Mouse (Mus musculus) lung, postnatal 10 days (tissue): ENCODE measurements around the gene Syt9.
A peak's percentile ranks its signal among the peaks of the same experiment; 100 is the strongest.

Experiments
- DNase-seq: peaks from one replicate; pipeline ENCODE4 v3.0.0; 2021

The Syt9 gene

DNA sequence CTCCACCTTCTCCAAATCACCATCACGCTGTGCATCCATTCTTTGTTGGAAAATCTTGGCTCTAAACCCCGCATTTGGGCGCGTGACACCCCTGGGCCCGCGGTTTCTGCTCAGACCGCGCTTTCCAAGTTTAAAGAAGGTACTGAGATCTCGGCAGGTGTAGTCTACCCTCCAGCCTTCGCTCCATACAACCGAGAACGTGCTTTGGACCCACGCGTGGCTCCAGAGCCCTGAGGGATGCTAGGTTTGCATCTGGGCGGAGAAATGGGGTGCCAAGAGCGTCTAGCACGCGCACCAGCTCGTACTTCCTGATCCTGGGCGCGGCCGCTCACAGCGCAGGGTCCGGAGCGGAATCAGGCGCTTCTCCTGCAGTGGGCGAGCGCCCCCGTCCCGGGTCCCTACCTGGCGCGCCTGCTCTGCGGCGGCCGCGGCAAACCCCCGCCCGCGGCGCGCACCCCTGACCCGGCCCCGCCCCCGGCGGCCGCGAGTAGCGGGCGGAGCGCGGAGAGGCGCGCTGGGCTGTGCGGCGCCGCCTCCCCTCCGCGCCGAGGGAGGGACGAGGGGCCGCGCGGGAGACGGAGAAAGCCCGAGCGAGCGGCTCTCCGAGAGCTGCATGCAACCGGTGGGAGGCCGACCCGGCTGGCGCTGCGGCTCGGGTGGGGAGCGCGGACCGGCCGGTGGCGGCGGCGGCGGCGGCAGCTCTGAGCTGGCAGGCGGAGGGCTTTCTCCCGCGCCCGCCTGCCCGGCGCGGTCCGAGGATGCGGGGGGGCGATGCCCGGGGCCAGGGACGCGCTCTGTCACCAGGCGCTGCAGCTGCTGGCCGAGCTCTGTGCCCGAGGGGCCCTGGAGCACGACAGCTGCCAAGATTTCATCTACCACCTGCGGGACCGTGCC, at the start of gene Syt9:
Gene Syt9 (plus strand): TSS at position 497 of the 894 bp plus-strand sequence.
- DNase-seq = peak; percentile 5

DNA sequence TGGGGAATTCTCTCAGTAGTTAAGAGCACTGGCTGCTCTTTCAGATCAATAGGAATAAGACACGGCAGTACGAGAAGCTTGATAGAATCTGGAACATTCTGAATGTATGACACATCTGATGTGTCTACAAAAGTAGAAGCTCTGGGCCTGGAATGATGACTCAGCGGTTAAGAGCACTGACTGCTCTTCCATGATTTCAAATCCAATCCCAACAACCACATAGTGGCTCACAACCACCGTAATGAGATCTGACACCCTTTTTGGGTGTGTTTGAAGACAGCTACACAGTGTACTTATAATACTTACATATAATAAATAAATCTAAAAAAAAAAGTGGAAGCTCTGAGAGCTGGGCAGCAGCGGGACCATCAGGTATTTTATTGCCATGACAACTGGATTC, 31.5 kb upstream of the Syt9 start:
- no peak for DNase-seq

DNA sequence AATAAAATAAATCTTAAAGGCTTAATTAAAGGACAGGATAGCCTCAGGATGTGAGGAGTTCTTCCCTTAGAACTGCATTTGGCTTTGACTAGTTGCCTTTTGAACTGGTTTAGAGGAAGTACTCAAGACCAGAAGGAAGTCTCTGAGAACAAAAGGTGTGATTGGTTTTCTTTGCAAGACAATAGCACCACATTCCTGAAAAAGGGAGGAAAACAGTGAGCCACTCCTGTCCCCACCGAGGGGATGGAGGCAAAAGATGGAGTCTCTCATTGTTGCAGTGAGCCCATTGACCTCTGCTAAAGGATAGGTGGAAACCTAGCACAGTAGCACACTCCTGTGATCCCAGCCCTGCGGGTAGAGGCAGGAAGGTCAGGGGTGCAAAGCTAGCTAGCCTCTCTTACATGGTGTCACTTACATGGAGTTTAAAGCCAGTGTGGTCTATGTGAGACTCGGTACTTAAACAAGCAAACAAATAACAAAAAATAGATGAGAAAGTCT, 30.9 kb upstream of the Syt9 start:
- DNase-seq = no peak

DNA sequence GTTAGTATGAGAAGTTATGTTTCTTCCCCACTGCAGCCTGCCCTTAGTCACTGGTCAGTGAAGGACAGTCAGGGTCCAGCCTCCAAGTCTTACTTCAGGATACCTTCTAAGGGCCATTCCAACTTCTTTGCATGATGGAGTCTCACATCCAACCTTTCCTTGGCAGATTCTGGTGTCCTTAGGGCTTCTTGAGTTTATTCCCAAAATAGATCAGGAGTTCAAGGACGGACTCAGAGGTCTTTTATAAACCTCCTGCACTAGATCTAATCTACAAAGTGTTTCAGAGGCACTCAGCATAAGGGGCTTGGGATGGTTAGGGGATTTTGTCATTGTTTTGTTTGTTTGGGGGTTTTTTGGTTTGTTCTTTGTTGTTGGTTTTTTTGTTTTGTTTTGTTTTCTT, 30.3 kb upstream of the Syt9 start:
- DNase-seq = no peak

DNA sequence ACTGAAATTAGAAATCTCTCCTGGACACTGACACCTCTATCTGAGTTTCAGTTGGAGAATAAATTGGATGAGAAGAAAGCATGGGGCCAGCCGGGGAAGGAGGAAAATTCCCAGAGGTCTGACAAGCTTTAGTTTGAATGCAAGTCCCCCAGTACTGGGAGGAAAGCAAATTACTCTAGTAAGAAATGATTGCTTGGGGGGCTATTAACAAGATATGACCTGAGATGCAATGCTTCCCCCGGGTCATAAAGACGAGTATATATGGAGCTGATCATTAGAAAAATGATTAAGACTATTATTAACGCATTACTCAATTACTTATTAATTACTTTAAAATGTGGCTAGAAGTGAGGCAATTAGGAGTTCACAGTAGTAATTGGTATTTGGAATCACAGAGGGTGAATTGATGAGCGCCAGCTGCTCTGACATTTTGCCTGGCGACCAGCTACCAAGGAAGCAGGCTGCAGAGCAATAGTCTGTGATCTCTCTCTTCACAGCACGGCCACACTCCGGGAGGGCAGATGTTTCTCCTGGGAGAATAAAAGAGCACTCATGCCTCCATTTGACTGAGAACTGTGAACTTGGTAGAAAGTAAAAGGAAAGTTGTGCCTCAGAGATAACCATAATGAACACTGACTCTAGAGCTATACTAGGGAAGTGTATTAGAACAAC, 28.9 kb upstream of the Syt9 start:
- DNase-seq = peak; percentile 28

DNA sequence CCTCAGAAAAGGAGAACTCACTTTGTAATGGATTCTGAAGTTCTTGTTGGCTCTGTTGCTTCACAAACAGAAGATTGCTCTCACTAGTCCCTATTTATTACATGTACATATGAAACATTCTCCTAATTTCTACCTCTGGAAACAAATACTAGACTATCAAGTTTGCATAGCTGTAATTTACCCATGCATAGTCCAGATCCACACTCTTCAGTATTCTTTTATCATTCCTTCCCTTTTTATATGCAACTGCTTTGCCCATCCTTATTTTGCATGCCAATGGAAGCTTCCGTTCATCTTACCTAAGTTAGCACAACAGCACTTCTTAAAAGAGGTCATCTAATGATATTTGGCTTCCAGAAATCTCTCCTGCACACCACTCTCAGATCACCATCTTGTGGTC, 21.3 kb upstream of the Syt9 start:
- DNase-seq = no peak

DNA sequence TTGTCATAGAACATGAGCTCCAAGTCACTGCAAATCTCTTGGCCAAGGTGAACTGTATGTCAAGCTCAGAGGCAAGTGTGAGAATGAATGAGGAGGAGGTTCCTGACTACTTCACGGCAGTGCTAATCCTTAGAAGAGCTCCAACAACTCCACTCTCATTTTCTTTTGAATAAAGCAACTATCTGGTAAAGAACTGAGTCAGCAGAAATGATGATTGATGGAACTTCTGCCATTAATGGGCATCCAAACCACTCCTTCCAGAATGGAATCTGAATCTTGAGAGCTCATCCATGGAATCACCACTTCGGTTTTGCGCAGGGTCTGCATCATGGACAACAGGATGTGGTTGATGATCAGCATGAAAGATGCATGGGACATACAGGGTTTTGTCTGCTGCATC, 8.4 kb upstream of the Syt9 start:
- DNase-seq = no peak

DNA sequence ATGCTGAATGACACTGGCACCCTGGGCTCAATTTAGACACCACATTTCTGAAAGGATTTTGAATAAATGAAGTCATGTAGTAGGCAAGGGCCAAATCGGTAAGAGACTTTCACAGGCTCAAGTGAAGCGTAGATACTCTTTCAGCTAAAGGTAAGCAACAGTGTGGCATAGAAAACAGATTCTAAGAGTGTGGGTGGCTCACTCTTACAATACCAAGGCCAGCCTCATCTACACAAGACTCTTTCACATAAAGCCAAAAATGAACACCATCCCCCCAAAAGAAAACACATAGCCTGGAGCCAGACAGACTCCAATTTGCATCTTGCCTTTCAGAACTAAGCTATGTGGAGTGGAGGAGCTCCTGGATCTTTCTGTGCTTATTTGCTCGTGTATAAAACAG, 7.9 kb upstream of the Syt9 start:
- no peak for DNase-seq

DNA sequence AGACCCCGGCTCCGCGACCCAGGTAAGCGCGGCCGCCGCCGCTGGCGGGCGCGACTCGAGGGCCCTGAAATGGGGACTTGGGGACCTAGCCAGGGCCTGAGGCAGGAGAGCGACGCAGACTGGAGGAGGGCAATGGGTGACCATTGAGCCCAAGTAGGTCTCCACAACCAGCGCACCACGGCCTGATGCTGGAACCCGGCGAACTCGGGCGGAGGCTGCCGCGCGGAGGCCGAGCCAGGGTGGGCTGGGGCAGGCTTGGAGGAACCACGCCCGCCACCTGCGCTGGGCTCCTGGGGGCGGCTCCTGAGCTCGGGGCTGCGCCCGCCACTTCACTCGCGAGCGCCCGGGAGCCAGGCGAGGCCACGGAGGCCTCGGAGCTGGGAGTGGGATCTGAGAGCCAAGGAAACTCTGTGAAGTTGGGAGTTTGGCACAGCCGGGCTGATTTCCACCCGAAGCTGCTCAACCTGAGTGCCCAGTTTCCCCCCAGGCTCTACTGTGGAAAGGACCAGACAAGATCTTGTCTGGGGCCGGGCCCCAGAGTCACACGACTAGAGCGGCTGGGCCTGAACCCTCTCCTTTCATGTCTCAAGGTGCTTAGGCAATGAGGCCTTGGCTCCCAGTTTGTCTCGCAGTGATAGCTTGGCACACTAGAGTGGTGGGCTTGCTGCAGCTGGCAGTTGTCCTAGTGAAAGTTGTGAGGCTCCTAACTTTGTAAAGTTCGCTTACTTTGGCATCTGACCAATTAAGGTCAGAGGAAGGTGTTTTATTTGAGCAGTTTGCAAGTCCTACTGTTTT, 795 bp downstream of the Syt9 start:
- no peak for DNase-seq

DNA sequence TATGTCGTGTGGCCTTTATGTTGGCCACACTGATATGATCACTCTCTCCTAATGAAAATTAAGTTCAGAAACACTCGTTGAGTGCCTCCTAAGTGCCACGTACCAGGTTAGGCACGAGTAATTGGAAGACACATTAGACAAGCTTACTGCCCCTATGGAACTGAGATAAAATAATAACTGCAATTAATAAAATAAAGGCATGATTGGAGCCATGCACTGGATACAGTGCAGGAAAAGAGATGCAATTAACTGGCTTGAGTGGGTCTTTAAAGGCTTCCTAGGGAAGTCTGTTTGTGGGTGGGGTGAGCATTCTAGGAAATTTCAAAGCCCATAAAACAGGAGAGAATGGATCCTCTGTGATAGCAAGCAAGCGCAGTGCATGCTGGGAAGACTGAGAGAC, 10.0 kb downstream of the Syt9 start:
- no peak for DNase-seq

DNA sequence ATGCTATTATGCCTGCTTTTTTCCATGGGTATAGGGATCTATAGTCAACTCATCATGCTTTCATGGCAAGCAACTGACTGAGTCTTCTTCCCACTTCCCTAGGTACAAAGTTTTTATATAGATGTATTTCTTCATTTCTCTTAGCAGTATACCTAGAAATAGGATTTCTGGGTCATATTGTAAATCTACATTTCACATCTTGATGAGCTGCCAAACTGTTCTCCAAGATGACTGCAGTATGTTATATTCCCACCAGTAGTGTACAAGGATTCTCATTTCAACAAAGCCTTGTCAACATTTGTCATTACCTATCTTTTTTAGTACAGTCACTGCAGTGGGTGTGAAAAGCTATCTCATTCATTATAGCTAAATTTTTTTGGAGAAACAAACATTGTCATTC, 19.1 kb downstream of the Syt9 start:
- DNase-seq = no peak

DNA sequence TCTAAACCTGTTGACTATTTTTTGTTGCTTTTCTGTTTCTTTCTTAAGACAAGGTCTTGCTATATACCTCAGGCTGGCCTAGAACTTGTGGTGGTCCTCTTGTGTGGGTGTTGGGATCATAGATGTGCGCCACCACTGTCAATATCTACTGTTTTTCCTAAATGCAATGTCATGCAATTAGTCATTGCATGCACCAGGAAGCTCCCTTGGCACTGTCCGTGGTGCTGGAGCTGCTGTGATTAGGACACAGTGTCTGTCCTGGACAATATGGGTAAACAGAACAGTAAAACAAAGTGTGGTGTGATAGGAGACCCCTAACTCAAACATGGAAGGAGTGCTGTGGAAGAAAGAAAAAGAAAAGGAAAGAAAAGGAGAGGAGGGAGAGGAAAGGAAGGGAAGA, 22.2 kb downstream of the Syt9 start:
- peak; percentile 5 for DNase-seq

DNA sequence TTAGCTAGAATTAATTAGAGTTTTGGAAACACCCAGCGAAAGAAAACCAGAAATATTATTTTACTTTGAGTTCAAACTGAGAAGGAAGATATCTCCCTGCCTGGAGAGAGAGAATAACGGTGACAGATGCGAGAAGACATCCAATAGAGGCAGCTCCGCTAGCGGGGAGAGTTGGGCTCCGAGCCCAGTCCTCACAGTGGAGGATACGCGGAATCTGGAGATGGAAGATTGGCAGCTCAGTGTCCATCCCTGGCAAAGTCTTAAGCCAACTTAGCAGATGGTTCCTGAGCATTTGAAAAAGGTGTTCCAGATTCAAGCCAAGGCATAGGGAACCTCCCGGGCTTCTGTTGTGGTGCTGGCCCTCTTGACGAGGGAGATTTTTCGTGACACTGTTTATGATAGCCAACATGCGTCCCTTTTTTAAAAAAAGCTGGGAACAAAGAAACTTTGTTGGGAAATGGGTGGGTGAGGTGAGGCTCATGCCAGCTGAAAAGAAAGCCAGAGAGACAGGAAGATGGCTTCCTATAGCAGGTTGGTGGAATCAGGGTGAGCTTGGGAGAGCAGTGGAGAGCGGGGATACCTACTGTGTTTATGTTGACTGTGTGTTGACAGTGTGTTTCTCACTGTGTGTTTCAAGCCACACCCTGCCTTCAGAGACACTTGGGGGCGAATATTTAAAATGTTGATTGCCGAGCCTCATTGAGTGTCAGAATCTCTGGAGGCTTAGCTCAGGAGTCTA, 29.7 kb downstream of the Syt9 start:
- DNase-seq = no peak

DNA sequence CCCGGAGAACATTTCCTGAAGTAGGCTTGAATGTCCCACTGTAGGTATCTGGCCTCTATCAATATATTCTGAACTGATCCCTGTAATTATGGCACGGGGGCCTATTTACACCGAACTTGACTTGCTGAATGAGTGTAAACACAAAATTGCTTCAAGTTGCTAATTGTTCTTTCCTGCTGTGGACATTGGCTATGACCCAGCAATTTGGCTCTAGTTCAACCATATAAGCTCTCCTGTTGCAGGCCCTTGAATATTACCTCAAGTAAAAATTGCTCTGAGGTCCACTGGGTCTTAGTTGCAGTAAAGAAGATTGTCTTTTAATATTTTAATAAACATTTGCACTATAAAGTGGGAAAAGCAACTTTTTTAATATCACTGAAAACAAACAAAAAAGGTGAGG, 32.7 kb downstream of the Syt9 start:
- DNase-seq = no peak

DNA sequence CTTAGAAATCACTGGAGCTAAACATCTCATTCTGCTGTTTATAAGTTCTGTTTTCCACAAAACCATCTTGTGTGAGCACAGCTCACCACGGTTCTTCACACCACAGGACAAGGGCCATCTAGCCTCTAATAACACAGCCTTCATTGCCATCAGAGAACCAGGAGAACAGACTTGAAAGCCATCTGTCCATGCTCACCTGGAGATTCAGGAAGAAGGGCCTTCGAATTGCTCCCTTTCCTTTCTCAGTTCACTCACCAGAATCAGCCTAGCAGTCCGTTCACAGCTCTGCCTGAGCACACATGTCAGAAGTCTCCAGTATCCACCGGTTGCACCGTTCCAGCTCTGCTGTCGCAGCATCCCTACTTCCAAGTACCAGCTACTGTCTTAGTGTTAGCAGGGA, 44.4 kb downstream of the Syt9 start:
- DNase-seq = no peak

DNA sequence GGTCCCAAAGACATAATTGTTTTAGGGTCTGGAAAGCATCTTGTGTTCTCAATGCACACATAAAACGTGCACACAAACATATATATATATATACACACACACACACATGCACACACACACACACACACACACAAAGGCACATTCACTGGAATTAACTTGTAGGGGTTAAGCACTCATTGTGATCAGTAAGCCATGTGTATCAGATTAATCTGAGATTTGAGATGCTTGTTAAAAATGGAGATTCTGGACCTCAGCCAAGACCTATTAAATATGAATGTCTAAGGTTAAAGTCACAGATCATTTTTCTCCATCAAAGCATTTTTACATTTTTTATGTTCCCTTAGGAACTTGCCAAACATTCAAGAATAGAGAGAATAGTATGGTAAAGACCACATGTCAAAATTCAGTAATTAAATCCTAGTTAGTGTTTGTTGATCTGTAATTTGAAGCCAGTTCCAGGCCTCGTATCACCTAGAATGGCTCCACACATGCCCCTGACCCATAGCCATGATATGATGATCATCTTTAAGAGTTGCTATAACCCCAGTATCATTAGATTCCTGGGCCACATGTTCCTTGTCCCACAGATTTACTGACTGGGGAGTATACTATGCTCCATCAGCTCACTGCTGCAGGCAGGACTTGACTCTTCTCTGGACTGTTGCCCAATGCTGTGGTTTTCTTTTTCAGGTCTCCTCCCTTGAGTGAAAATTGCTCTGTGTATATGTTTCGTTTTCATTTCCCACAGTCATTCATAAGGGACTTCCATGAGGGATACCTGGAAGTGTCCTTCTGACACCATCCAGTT, 46.7 kb downstream of the Syt9 start:
- no peak for DNase-seq

DNA sequence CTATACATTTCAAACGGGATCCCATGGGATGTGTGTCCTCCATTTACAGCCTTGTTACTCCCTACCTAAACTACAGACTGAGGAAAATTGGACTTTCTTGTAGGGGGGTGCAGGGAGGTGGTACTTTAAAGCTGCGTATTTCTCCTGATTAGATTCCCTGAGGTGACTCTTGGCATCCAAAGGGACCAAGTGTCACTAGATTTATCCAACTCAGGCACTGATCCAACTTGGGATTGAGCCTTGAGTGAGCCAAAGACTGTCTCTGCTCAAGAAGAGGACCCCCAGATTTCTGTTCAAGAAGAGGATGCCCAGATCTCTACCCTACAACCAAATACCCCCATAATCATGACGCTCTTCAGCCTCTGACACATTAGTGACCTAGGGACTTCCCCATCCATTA, 66.9 kb downstream of the Syt9 start:
- DNase-seq = no peak

DNA sequence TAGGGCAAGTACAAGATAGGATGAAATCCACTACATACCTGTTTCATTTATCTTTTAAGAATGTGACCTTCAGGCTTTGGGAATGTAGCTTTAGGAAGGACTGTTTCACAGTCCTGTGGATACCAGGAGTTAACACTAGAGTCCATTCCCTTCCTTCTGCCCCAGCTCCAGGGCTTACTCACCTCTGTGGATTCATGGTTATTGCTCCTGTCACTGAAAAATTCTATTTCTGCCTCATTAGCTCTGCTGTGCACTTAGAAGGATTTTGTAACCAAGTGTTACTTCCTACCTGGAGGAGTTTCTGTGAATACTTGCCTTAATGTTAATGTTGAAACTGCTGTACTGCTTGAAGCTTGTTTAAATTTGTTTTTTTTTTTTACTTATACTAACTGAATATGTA, 74.1 kb downstream of the Syt9 start:
- no peak for DNase-seq

DNA sequence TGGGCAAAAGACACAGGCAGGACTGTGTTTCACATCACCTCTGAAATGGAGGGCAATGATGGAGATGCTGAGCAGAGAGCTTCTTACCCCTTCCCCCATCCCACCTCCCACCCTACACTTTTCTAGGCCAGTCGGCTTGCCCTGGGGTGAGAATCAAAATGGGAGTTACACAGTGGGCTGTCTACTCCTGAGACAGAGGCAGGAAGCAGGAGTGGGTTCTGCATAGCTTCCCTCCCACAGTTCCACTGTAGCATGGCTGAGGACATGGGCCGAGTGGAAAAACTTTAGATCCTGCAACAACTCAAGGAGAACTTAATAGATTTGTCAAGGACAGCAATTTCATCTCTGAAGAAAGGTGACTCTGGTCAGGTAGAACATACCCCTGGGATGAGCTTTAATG, 84.1 kb downstream of the Syt9 start:
- no peak for DNase-seq

DNA sequence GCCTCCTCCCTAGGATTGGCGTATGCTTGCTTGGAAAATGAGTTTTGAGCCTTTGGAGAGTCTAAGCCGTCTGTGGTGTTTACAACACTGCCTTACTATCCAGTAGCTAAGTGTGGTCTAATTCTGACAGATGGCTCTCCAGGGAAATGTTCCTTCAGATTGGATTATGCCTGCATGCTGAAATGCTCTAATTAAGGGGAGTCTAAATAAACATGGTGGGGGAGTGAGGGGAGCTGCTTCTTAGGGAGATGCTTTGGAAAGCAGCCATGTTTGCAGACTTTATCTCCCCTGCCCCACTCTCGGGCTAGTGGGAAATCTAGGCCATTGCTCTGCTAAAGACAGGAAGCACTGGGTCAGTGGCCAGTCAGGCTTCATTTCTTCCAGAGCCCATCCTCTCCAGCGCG, 84.6 kb downstream of the Syt9 start:
- DNase-seq = no peak

DNA sequence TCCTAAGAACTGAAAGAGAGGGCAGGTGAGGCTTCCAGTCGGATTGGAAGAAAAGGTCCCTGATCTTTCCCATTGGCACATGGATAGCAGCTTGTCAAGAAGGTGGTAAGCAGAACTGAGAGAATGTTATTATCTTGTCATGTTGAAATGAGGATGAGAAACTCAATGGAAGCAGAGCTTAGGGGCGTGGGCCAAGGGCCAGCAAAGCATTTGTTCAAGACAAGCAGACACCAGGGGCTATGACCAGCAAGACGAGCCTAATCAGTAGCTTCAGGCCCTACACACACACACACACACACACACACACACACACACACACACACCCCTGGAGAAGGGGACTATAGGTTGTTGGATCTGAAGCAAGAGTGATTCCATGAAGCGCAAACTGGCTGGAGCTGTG, 90.6 kb downstream of the Syt9 start:
- no peak for DNase-seq
